Mouse (Mus musculus) left cerebral cortex, postnatal 36 days (tissue): ENCODE results near the gene Slc25a26. TPM values are rescaled to one million over a fixed set of nuclear protein-coding genes. Genes with fewer than 3 reads are reported as not detected.

Experiments used
- DNase-seq, 2 experiments: peaks; one replicate each; pipeline ENCODE4 v3.0.0; 2021 to 2022; ENCODE audit warnings: low spot score in 2 of 2, mixed read lengths in 1 of 2
- intact Hi-C: fragments of 180-260 bp; cut with DNase I; formaldehyde crosslinking; loops from one replicate; pipeline ENCODE4 v1.15.1; 2025
- total RNA-seq, 2 experiments: library from RNA; stranded (reverse); gene quantifications; 2 replicates each; pipeline ENCODE4 v1.2.3; 2021

The Slc25a26 gene
- total RNA-seq, 2 experiments from 2014 or later = 16.9 to 18.4 TPM

- DNase-seq = peak in 1 of 2 experiments; percentile 2
These were observed 94.0 kb downstream of the Slc25a26 start for GRCm38 (mm10) chr6:94594096-94594665.

GRCm38 (mm10) chr6:94594711-94595110, 94.6 kb downstream of the Slc25a26 start:
- DNase-seq = peak in 1 of 2 experiments; percentile 2
- intact Hi-C loops = no loop called here

More at GRCm38 (mm10) chr6:94594096-94594665, 94.0 kb downstream of the Slc25a26 start:
- intact Hi-C loops = no loop called here

- intact Hi-C loops = no loop called here
- DNase-seq = no peak
These were observed 95.1 kb downstream of the Slc25a26 start for GRCm38 (mm10) chr6:94595206-94595605.

DNA sequence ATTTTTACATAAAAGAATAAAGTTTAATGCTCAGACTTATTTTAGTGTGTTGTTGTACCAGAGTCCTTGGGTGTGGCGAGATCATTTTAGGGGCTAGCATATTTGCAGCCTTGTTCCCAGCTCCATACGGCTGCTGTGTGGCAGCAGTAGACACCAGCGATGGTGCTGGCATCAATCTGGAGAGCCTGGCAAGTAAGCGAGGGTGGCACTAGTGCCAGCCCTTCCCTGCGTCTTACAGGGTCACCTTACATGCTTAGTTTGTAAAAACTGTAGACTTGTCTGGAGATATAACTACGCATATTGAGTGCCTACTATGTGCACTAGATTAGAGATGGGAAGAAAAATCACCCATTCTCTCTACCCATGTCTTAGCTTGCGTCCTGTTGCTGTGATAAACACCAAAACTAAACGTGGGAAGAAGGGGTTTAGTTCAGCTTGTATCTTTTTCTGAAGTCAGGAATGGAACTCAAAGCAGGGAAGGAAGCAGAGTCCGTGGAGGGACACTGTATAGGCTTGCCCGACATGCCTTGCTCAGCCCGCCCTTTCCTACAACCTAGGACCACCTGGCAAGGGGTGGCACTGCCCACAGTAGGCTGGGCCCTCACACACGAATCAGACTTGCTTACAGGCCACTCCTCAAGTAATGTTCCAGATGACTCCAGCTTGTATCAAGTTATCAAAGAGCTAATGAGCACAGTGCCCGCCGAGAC, 96.1 kb downstream of the Slc25a26 start:
- DNase-seq = no peak
- intact Hi-C loops = no loop called here

DNA sequence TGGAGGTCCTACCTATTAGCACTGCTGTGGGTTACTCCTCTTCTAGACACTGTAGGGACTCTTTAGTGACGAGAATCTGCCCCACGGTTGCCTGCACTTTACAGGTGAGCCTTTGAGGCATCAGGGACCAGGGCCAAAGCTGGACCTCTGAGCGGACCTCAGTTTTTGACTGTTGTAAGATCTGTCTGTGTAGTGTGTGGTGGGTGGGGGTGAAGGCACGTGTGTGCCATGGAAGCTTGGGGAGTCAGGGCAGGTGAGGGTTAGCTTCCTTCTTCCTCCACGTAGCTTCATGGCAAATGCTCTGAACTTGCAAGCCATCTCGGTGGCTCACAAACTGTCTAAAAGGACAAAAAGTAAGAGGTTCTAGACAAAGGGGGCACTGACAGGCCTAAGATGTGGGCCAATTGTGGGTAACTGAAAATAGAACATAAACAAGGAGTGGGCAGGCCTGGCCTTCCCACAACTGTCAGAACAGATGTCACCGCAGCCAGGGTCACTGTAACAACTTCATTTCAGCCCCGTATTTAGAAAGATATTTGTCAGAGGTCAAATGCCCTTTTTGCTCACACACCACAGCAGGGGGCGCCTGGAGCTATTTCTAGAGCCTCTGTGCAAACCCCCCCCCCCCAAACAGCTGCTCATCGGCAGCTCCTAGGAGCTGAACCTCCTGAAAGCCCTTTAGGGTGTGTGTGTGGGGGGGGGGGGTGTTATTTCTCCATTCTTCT, 96.8 kb downstream of the Slc25a26 start:
- intact Hi-C loops = no loop called here
- DNase-seq = no peak

DNA sequence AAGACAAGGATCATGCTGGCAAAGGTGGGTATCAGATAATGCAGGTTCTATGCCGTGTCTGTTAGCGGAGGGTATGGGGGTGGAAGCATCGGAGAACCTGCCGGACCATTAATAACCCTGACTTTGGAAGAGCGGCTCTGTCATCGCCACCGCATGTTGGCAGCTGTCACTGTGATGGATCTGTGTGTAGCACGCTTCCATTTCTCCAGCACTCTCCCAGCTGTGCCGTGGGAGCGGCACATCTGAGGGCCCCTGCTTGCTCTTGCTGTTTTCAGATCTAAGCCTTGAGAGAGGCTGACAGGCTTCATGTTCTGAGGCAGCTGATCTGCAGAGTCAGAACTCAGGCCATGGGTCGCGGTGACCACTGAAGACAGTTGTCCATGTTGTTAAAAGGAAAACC, 98.3 kb downstream of the Slc25a26 start:
- no peak for DNase-seq
- intact Hi-C loops = no loop called here

DNA sequence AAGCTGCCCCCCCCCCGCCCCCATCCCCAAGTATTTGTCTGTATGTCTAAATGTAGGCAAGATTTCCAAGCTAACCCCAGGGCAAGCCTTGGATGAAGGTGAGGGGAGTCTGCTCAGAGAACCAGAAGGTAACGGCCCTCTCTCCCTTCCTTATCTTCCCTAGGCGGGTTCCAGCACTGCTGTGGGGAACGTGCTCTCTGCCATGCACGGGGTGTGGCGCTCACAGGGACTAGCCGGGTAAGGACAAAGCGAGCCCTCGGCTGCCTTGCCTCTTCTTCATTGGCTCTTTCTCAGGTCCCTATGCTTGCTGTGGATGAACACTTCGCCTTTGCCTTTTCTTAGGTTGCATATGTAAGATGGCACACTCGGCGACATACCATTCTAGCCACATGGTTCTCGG, 98.9 kb downstream of the Slc25a26 start:
- intact Hi-C loops = no loop called here
- DNase-seq = no peak

DNA sequence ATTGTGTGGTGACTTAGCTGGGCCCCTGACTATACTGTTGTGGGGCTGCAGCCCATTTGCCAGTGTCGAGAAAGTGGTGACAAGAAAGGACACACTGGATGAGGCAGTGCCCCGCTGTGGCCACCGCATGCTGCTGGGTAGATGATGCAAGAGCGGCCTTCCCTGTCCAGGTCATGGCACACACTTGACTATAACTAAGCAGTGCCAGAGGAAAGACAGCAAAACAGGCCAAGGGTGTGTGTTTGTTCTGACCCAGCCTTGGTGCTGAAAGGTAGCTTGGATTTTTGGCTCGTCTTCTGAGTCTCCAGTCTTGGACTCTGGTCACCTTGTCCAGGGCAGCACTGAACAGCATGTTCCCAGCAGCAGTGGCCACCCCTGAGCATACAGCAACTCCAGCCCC, 101.0 kb downstream of the Slc25a26 start:
- intact Hi-C loops = no loop called here
- DNase-seq = no peak

GRCm38 (mm10) chr6:94601811-94602210, 101.7 kb downstream of the Slc25a26 start:
- intact Hi-C loops = no loop called here
- no peak for DNase-seq

DNA sequence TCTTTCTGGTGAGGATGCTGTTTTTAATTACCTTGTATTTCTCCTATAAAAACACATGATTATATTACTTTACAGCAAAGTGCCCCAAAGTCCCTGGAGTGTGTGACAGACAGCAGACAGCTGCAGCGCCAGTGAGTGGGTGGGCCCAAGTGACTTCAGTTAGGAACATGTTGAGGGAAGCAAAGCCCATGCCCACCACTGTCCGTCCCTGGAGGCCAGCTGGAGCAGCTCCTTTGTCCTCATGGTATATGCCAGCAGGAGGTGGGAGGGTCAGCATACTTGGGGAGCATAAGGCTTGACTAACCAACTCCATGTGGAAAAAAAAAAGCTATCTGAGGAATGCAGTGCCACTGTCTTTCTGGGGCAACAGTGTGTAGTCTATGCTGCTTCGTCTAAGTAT, 103.9 kb downstream of the Slc25a26 start:
- DNase-seq = no peak

DNA sequence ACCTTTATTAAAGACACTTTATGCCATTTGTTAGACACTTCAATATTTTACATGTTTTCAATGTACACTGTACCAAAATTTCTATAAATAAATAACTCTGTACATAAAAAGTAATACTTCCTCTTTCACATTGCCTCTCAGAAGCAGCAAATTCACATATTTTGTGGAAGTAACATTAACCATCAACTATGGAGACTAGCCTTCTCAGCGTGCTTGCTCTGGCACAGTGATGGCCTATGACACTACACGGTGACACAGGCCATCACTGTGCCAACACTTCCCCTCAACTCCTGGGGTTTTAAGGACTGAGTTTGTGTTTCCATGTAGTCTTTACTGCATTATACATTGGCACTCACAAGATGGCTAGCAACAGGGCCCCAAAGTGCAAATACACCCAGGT, 104.4 kb downstream of the Slc25a26 start:
- intact Hi-C loops = no loop called here
- DNase-seq = no peak

More for the DNA sequence above, 103.9 kb downstream of the Slc25a26 start:
- intact Hi-C loops = no loop called here

- intact Hi-C loops = no loop called here
- DNase-seq = no peak
These were observed 113.2 kb downstream of the Slc25a26 start for GRCm38 (mm10) chr6:94613235-94613895.

GRCm38 (mm10) chr6:94614346-94614745, 114.2 kb downstream of the Slc25a26 start:
- intact Hi-C loops = no loop called here
- DNase-seq = no peak

DNA sequence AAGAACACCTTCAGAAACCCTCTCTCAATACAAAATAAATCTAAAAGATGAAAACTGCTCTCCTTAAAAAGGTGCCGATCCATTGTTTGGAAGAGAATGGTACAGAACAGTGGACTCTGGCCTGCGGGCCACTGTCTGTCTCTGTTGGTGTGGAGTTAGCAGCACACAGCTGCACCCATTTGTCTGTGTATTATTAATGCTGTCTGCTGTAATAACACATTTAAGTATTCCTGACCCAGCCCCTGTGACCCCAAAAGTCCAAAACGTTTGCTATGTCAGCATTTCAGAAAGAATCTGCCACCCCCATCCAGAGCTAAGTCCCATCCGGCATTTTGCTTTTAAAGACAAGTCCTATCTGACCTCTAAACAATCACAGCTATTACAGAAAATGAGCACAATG, 115.8 kb downstream of the Slc25a26 start:
- DNase-seq = no peak
- intact Hi-C loops = no loop called here

DNA sequence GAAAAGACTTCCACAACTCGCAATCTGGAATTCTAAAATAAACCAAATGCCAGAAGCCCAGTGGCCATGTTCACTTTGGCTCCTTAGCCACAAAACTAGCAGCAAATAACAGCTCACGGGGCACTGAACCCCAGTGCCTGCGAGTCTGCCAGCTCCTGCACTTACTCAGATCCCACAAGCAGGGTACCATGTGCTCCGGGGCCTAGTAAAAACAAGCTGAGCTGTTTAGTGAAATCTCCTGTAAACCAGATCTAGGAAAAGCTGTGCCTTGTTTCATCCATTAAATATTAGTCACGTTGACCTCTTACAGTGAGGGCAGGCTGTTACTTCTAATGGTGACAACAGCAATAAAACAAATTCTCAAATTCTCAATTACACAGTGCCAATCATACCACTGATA, 118.5 kb downstream of the Slc25a26 start:
- intact Hi-C loops = no loop called here
- DNase-seq = no peak

- DNase-seq = no peak
- intact Hi-C loops = loop anchor here (5.0 to 10.0 kb wide), 2 partner anchors 78 to 165 kb away; no protein-coding TSS in a partner anchor
These were observed 120.2 kb downstream of the Slc25a26 start for GRCm38 (mm10) chr6:94620287-94620686.

GRCm38 (mm10) chr6:94620801-94621301, 120.7 kb downstream of the Slc25a26 start:
- no peak for DNase-seq
- intact Hi-C loops = loop anchor here (5.0 to 10.0 kb wide), 2 partner anchors 79 to 164 kb away; no protein-coding TSS in a partner anchor

- intact Hi-C loops = loop anchor here (1.0 to 10.0 kb wide), 4 partner anchors 78 to 344 kb away; partner anchors contain the start of gene Lrig1
- peak; percentile 46 to 66 for DNase-seq
These were observed 122.9 kb downstream of the Slc25a26 start for GRCm38 (mm10) chr6:94622983-94623382.

GRCm38 (mm10) chr6:94624543-94624942, 124.4 kb downstream of the Slc25a26 start:
- DNase-seq = no peak
- intact Hi-C loops = loop anchor here (5.0 to 10.0 kb wide), 2 partner anchors 82 to 160 kb away; no protein-coding TSS in a partner anchor

DNA sequence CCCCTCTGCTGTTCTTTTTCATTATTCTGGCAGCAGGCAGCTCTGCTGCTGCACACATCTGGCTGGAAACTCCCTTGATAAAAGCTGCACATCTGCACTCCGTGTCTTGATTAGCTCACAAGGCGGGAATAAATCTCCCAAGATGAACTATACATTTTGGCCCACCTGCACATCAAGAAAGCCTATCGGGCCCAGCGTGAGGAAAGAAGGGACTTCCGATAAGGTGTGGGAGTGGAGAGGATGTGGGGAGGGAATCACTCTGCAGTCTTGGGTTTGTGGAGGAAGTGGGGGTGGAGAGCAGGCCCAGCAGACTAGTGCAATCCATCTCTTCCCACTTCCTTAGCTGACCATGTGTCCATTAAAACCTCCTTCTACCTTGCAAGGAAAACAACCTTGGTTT, 125.8 kb downstream of the Slc25a26 start:
- intact Hi-C loops = loop anchor here (10.0 kb wide), 1 partner anchor 159 kb away; no protein-coding TSS in a partner anchor
- no peak for DNase-seq
